Mouse (Mus musculus) heart, postnatal 0 days (tissue): ENCODE data around the gene Bloc1s5. TPM values are rescaled to one million over a fixed set of nuclear protein-coding genes. Genes with fewer than 3 reads are reported as not detected.

ENCODE experiments used
- ATAC-seq: fragments of 200-750 bp; cut with Nextera tagmentation; 2 replicates; pipeline ENCODE4 v1.8.0; 2017; ENCODE audit warnings: low read depth, moderate number of reproducible peaks, moderate library complexity; ENCODE audit not compliant: insufficient read depth
- DNase-seq: peaks from one replicate; pipeline ENCODE4 v3.0.0-alpha.2; 2016; ENCODE audit warnings: low spot score
- H3K27ac ChIP-seq: fragments of 300-500 bp; sonication (generic); 2 replicates; pipeline ENCODE4 v1.5.1; 2014; ENCODE audit warnings: low read depth, mild to moderate bottlenecking
- H3K27me3 ChIP-seq: fragments of 300-500 bp; sonication (generic); 2 replicates; pipeline ENCODE4 v1.6.1; 2014; ENCODE audit warnings: low read length, mixed read lengths; ENCODE audit not compliant: control insufficient read depth, insufficient read depth
- H3K36me3 ChIP-seq: fragments of 300-500 bp; sonication (generic); replicated peaks from 2 replicates; pipeline ENCODE4 v1.6.1; 2014; ENCODE audit warnings: low read length, mixed read lengths; ENCODE audit not compliant: control insufficient read depth, insufficient read depth
- H3K4me1 ChIP-seq: fragments of 300-500 bp; sonication (generic); 2 replicates; pipeline ENCODE4 v1.6.1; 2014; ENCODE audit warnings: antibody characterized with exemption; ENCODE audit not compliant: control insufficient read depth, insufficient read depth
- H3K4me2 ChIP-seq: fragments of 300-500 bp; sonication (generic); 2 replicates; pipeline ENCODE4 v1.6.1; 2014; ENCODE audit warnings: low read depth, mild to moderate bottlenecking, low read length, moderate library complexity
- H3K4me3 ChIP-seq: fragments of 300-500 bp; sonication (generic); 2 replicates; pipeline ENCODE4 v1.5.1; 2014; ENCODE audit warnings: low read depth, low read length
- H3K9ac ChIP-seq: fragments of 300-500 bp; sonication (generic); replicated peaks from 2 replicates; pipeline ENCODE4 v1.6.1; 2014; ENCODE audit warnings: low read depth, low read length, mixed read lengths
- H3K9me3 ChIP-seq: fragments of 300-500 bp; sonication (generic); replicated peaks from 2 replicates; pipeline ENCODE4 v1.6.1; 2016; ENCODE audit warnings: low read length; ENCODE audit not compliant: control insufficient read depth
- CTCF ChIP-seq: IDR thresholded peaks from 2 replicates; pipeline ENCODE4 v1.5.1; 2016; ENCODE audit warnings: antibody characterized with exemption, control low read depth, low read depth
- EP300 ChIP-seq: IDR thresholded peaks from 2 replicates; pipeline ENCODE4 v1.6.1; 2016; ENCODE audit warnings: antibody characterized with exemption, low read depth
- WGBS: fragments of 180-500 bp; shearing (Covaris S2); extraction: QIAGEN DNeasy Blood & Tissue Kit; methylation state at CpG from one replicate; pipeline ENCODE4 v1.1.7; 2014; 5-methylcytosine and 5-hydroxymethylcytosine counted together
- polyA plus RNA-seq: library from polyadenylated mRNA; unstranded; fragments of >200 nt; fragmentation: Nextera tagmentation; extraction: Ambion mirVana; gene quantifications from 2 replicates; pipeline ENCODE4 v1.2.1, GENCODE M21; 2015
- total RNA-seq: library from RNA; depleted of rRNA; stranded (reverse); fragments of >200 nt; gene quantifications from 2 replicates; pipeline ENCODE4 v1.2.3, GENCODE M21; 2014; ENCODE audit warnings: low replicate concordance

Gene Bloc1s5
- total and polyA plus RNA-seq, 2 experiments from 2014 or later, result 10.4 to 17.1 TPM

DNA sequence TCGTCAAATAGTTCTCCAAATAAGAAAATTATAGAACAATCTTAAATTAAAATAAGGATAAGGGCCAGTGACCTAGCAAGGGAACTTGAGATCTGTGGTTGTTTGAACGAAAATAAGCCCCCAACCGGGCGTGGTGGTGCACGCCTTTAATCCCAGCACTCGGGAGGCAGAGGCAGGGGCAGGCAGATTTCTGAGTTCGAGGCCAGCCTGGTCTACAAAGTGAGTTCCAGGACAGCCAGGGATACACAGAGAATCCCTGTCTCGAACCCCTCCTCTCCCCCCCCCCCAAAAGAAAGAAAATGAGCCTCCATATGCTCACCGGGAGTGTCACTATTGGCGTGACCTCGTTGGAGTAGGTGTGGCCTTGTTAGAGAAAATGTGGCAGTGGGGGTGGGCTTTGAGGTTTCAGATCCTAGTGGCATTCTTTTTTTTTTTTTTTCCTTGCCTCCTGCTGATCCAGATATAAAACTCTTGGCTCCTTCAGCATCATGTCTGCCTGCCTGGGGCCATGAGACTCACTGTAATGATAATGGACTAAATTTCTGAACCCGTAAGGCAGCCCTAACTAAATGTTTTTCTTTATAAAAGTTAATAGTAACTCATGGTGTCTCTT lies 24.7 kb upstream of the Bloc1s5 start:
- no peak for TF ChIP-seq EP300
- TF ChIP-seq CTCF, result no peak
- H3K9me3 ChIP-seq, result no peaks in the 10 kb centered on the region
- H3K4me2 ChIP-seq, result no peak overlapping the region
- no peak overlapping the region for H3K27ac ChIP-seq
- ATAC-seq (no peak), DNase-seq (no peak)
- H3K4me1 ChIP-seq, result peaks cover 6% of the 10 kb centered on the region; the same call in 1 of the 2 replicates
- no peak overlapping the region for H3K4me3 ChIP-seq
- no peaks in the 10 kb centered on the region for H3K27me3 ChIP-seq
- 86% methylated on average over 12 of the region's 12 CpGs for WGBS
- H3K36me3 ChIP-seq, result peaks cover 17% of the 10 kb centered on the region
- H3K9ac ChIP-seq, result no peak overlapping the region

DNA sequence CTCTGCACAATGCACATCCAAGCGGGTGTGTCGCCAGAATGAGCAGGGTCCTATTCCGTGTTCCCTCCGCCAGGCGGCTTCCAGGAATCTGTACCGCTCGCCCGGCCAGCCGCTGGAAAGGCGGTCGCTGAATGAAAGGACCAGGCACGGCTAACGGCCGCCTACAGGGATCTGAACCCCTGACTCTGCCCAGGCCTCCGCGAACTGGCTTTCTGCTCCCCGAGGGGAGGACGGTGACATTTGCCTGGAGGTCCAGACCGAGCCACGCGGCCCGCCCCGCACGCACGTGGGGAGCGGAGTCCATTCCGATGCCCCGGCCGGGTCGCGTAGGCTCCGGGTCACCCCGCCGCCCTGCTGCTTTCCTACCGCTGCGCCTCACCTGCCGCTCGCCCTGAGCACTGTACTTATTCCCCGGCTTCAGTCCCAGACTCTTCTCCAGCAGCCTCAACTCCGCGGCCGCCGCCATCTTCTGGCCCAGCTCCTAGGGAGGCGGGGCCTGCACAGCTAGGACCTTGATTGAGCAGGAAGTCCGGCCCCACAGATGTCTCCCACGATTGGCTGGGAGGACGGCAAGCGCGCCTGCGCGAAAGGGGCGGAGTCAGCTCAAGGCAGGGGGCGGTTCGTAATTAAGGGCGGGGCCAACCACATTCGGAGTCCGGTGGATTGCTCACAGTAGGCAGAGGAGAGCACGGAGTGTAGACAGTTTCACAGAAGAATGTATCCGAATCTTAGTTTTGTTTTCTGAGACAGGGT lies 23.8 kb upstream of the Bloc1s5 start, which contains the start of gene Eef1e1:
Eef1e1 (minus strand) TSS at position 531 of the 753 bp plus-strand sequence.
- peaks cover 6% of the 10 kb centered on the region; the same call in 1 of the 2 replicates for H3K4me1 ChIP-seq
- peak within 1 kb of the TSS; percentile 80 for H3K27ac ChIP-seq
- WGBS, result under 1% methylated on average over 59 of the region's 59 CpGs
- H3K36me3 ChIP-seq, result peaks cover 26% of the 10 kb centered on the region
- peak within 1 kb of the TSS; percentile 85 for H3K4me3 ChIP-seq
- TF ChIP-seq CTCF, result peak; percentile 63
- no peak for TF ChIP-seq EP300
- DNase-seq (peak; percentile 91), ATAC-seq (peak; percentile 99)
- H3K9ac ChIP-seq, result peak within 1 kb of the TSS; percentile 77
- no peaks in the 10 kb centered on the region for H3K9me3 ChIP-seq
- peak within 1 kb of the TSS; percentile 63 for H3K4me2 ChIP-seq
- H3K27me3 ChIP-seq, result no peaks in the 10 kb centered on the region

DNA sequence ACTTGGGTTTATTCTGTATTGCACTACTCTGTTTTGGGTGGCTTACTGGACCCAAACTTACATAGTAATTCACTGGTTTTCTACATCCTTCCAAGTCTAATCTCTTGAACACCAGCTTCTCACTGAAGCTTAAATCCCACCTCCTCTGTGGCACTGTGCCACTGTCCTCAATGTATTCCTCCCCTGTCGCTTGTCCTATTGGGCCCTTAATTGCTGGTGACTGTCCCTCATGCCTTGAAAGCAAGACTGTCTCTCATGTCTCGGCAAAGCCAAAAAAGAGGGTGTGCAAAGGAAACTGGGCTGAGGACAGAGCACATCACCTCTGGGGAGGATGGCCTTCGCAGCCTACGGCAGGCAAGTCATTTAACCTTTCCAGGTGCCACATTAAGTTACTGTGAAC lies 23.0 kb upstream of the Bloc1s5 start:
- Histone ChIP-seq H3K9me3 (no peaks in the 10 kb centered on the region), H3K4me1 (peaks cover 6% of the 10 kb centered on the region; the same call in 1 of the 2 replicates), H3K9ac (peak overlapping the region; percentile 77; the same call in 1 of the 2 replicates), H3K4me2 (peak overlapping the region; percentile 63), H3K27me3 (no peaks in the 10 kb centered on the region), H3K36me3 (peaks cover 34% of the 10 kb centered on the region), H3K27ac (no peak overlapping the region), H3K4me3 (peak overlapping the region; percentile 85)
- DNase-seq (no peak), ATAC-seq (no peak)
- TF ChIP-seq CTCF (no peak), EP300 (no peak)
- WGBS, result 33% methylated on average over 4 of the region's 4 CpGs

DNA sequence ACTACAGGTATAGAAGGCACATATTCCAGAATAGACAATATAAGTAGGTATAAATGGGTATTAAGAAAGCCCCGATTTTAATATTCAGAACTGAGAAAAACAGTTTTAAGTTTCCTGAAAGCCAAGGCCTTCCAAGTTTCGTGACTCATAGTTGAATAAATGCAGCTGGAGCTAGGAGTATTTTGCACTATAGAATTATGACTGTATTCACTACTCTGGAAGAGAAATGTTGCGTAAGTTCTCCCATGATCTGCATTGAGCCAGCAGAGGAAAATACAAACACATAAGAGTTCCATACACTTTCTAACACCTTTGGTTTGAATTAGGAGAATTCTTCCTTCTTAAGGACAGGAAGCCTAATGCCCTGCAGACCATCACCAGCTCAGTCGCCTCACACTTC lies 15.4 kb upstream of the Bloc1s5 start:
- DNase-seq (no peak), ATAC-seq (no peak)
- H3K9ac ChIP-seq, result no peak overlapping the region
- H3K36me3 ChIP-seq, result peaks cover 82% of the 10 kb centered on the region
- WGBS, result 90% methylated on average over 4 of the region's 4 CpGs
- H3K4me1 ChIP-seq, result no peaks in the 10 kb centered on the region
- H3K4me3 ChIP-seq, result no peak overlapping the region
- H3K4me2 ChIP-seq, result no peak overlapping the region
- H3K27me3 ChIP-seq, result no peaks in the 10 kb centered on the region
- H3K9me3 ChIP-seq, result no peaks in the 10 kb centered on the region
- TF ChIP-seq EP300 (no peak), CTCF (no peak)
- H3K27ac ChIP-seq, result no peak overlapping the region

DNA sequence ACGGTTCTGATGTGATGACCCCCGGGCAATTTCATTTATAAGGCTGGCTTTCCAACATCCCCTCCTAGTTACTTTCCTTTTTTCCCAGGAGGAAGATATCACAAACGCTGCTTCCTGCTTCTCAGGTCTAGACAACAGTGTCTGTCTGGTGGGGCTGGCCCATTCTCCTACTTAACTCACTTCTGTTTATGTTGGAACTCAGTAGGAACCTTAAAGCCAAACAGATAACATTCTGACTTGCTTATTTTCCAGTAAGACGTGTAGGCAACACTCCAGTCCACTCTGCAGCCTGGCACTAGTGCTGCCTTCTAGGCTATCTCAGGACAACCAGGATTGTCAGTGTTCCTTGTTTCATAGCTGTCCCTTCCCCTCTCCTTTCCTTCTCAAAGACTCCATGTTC lies 14.2 kb upstream of the Bloc1s5 start:
- no peak overlapping the region for H3K27ac ChIP-seq
- H3K27me3 ChIP-seq, result no peaks in the 10 kb centered on the region
- 60% methylated on average over 4 of the region's 4 CpGs for WGBS
- no peak overlapping the region for H3K4me3 ChIP-seq
- H3K9me3 ChIP-seq, result no peaks in the 10 kb centered on the region
- DNase-seq, result peak; percentile 48
- TF ChIP-seq EP300, result no peak
- TF ChIP-seq CTCF, result no peak
- no peaks in the 10 kb centered on the region for H3K4me1 ChIP-seq
- no peak overlapping the region for H3K9ac ChIP-seq
- H3K4me2 ChIP-seq, result no peak overlapping the region
- no peak; the same call in 1 of the 2 replicates for ATAC-seq
- H3K36me3 ChIP-seq, result peaks cover 82% of the 10 kb centered on the region
